Mouse (Mus musculus): ENCODE measurements around the gene Nipal4. TPM values are rescaled to one million over a fixed set of nuclear protein-coding genes. Genes with fewer than 3 reads are reported as not detected.

Gene Nipal4
- polyA plus RNA-seq, 2 experiments from 2014 or later, result 0.27 TPM; not detected in 1

DNA sequence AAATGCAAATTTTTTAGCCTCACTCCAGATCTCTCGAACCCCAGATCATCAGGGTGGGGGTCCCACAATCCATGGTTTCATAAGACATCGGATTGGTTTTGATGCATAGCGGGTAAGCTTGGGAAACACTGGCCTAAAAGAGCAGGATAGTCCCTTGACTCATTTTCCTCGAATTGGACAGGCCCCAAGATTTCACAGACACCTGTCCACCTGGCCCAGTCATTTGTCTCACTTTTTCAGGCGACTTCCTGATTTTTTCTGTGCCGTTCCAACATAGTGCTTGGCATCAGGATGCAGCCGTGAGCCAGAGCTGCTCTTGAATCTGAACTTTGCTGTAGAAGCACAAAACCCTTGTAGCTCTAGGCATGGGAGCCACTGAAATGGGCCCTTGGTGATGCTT is 52.1 kb downstream of the Nipal4 start:
- no peak for ATAC-seq

DNA sequence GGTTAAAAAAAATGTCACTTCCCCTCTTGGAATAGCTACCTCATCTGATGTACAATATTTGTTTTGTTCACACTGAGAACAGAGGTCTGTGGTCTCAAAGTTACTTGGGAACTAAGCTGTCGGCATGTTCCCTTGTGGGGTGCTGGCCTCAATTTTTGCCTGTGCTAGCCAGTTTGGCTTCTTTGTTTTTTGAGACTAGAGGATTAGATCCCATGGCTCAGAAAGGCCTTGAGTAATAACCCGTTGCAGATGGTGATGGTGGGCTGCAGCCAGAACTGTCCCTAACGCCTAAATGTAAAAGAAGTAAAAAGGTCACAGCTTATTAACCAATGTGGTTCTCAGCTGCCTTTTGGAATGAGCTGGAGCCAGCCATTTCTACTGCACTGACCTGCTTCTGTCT is 53.1 kb downstream of the Nipal4 start:
- no peak for ATAC-seq

- ATAC-seq, result no peak
Observed at GRCm38 (mm10) chr11:46110945-46111287, 55.4 kb downstream of the Nipal4 start.

GRCm38 (mm10) chr11:46110156-46110944 is 56.0 kb downstream of the Nipal4 start:
- no peak for ATAC-seq

GRCm38 (mm10) chr11:46109206-46109605 is 57.1 kb downstream of the Nipal4 start:
- no peak for ATAC-seq

DNA sequence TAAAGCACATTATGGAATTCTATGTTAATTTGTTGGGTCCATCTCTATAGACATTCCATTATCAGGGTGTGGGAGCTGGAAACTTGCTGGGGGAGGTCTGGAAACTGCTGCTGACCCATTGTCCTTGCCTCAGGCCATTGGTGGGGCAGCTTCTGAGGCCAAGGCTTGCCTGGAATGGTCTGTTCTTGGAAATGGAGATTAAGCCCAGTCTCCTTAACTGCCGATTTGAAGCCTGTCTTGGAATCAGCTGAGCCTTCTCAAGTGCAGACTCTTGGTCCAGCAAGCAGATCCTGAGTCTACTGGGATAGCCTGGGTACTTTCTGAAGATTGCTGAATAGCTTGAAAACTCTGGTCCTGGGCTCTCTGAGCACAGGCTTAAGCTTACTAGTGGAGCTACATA is 59.3 kb downstream of the Nipal4 start:
- no peak for ATAC-seq

GRCm38 (mm10) chr11:46102107-46102506 is 64.2 kb downstream of the Nipal4 start:
- ATAC-seq, result no peak

Other genes with a start within 250 kb of the Nipal4 start
- gene Lsm11, start 221.6 kb downstream of the Nipal4 start, polyA plus RNA-seq (2017; shearing (Covaris generic)), result 1 to 10 TPM; 1.6 to 2.4 TPM
- gene Thg1l, start 211.0 kb downstream of the Nipal4 start, polyA plus RNA-seq (2017; shearing (Covaris generic)), result 10 to 100 TPM in 1 of 2 experiments, 1 to 10 TPM in 1; 8.1 to 11.0 TPM
- not detected for gene Sox30, start 186.2 kb downstream of the Nipal4 start, polyA plus RNA-seq (2017; shearing (Covaris generic))
- 10 to 100 TPM; 14.3 to 43.4 TPM for gene Gm12166, start 114.2 kb downstream of the Nipal4 start, polyA plus RNA-seq (2017; shearing (Covaris generic))
- 10 to 100 TPM; 60.6 to 85.0 TPM for gene Adam19, start 110.5 kb downstream of the Nipal4 start, polyA plus RNA-seq (2017; shearing (Covaris generic))
- under 1 TPM; 0.65 to 0.79 TPM for gene Fndc9, start 69.0 kb upstream of the Nipal4 start, polyA plus RNA-seq (2017; shearing (Covaris generic))
- 10 to 100 TPM; 62.3 to 90.1 TPM for gene Cyfip2, start 146.4 kb upstream of the Nipal4 start, polyA plus RNA-seq (2017; shearing (Covaris generic))
- gene Itk, start 223.0 kb upstream of the Nipal4 start, polyA plus RNA-seq (2017; shearing (Covaris generic)), result 100 to 1,000 TPM; 152 to 211 TPM
- gene Fam71b, start 230.1 kb upstream of the Nipal4 start, polyA plus RNA-seq (2017; shearing (Covaris generic)), result under 1 TPM in 1 of 2 experiments, not detected in 1; 0.28 TPM